Mouse (Mus musculus): ENCODE results near the gene Baiap2. TPM values are rescaled to one million over a fixed set of nuclear protein-coding genes. Genes with fewer than 3 reads are reported as not detected.
A peak's percentile ranks its signal among the peaks of the same experiment; 100 is the strongest.

Gene Baiap2
- polyA plus RNA-seq, 1 experiment from 2014 or later, result 11.5 TPM

GRCm38 (mm10) chr11:120019542-120020440 is 77.2 kb downstream of the Baiap2 start:
- Histone ChIP-seq H3K9ac (ENCODE audit: low read depth, low read length) (no peak overlapping the region), H3K4me3 (ENCODE audit: low read depth, low read length) (no peak overlapping the region), H3K36me3 (ENCODE audit: control insufficient read depth, insufficient read depth, low read length) (no peaks in the 10 kb centered on the region), H3K4me2 (replicated peaks; ENCODE audit: low read depth, low read length) (no peak overlapping the region), H3K4me1 (replicated peaks; ENCODE audit: control insufficient read depth, insufficient read depth, low read length) (peaks cover 17% of the 10 kb centered on the region), H3K9me3 (ENCODE audit: control insufficient read depth, low read length) (no peaks in the 10 kb centered on the region), H3K27ac (ENCODE audit: low read depth, low read length) (no peak overlapping the region), H3K27me3 (ENCODE audit: control insufficient read depth, insufficient read depth, low read length) (no peaks in the 10 kb centered on the region)
- 53% methylated on average over 23 of the region's 23 CpGs for WGBS
- ATAC-seq (ENCODE audit: low FRiP score) (no peak), DNase-seq (ENCODE audit: low spot score) (no peak)

- 90% methylated on average over 16 of the region's 16 CpGs for WGBS
- Histone ChIP-seq H3K9me3 (ENCODE audit: control insufficient read depth, low read length) (no peaks in the 10 kb centered on the region), H3K27me3 (ENCODE audit: control insufficient read depth, insufficient read depth, low read length) (no peaks in the 10 kb centered on the region), H3K4me1 (replicated peaks; ENCODE audit: control insufficient read depth, insufficient read depth, low read length) (peaks cover 17% of the 10 kb centered on the region), H3K4me3 (ENCODE audit: low read depth, low read length) (no peak overlapping the region), H3K27ac (ENCODE audit: low read depth, low read length) (no peak overlapping the region), H3K9ac (ENCODE audit: low read depth, low read length) (no peak overlapping the region), H3K36me3 (ENCODE audit: control insufficient read depth, insufficient read depth, low read length) (no peaks in the 10 kb centered on the region), H3K4me2 (replicated peaks; ENCODE audit: low read depth, low read length) (no peak overlapping the region)
- ATAC-seq (ENCODE audit: low FRiP score), result no peak
- no peak for DNase-seq (ENCODE audit: low spot score)
Measured at GRCm38 (mm10) chr11:120021367-120021766, 78.8 kb downstream of the Baiap2 start.

GRCm38 (mm10) chr11:120022216-120022615 is 79.7 kb downstream of the Baiap2 start:
- no peak overlapping the region for H3K27ac ChIP-seq (ENCODE audit: low read depth, low read length)
- no peaks in the 10 kb centered on the region for H3K27me3 ChIP-seq (ENCODE audit: control insufficient read depth, insufficient read depth, low read length)
- no peak for DNase-seq (ENCODE audit: low spot score)
- no peak overlapping the region for H3K4me3 ChIP-seq (ENCODE audit: low read depth, low read length)
- WGBS, result 60% methylated on average over 8 of the region's 8 CpGs
- ATAC-seq (ENCODE audit: low FRiP score), result no peak
- no peak overlapping the region for H3K4me2 ChIP-seq (replicated peaks; ENCODE audit: low read depth, low read length)
- H3K36me3 ChIP-seq (ENCODE audit: control insufficient read depth, insufficient read depth, low read length), result no peaks in the 10 kb centered on the region
- peaks cover 17% of the 10 kb centered on the region for H3K4me1 ChIP-seq (replicated peaks; ENCODE audit: control insufficient read depth, insufficient read depth, low read length)
- no peaks in the 10 kb centered on the region for H3K9me3 ChIP-seq (ENCODE audit: control insufficient read depth, low read length)
- H3K9ac ChIP-seq (ENCODE audit: low read depth, low read length), result no peak overlapping the region

GRCm38 (mm10) chr11:120022841-120023240 is 80.3 kb downstream of the Baiap2 start:
- no peak overlapping the region for H3K9ac ChIP-seq (ENCODE audit: low read depth, low read length)
- no peak overlapping the region for H3K4me2 ChIP-seq (replicated peaks; ENCODE audit: low read depth, low read length)
- H3K4me3 ChIP-seq (ENCODE audit: low read depth, low read length), result no peak overlapping the region
- no peak overlapping the region for H3K27ac ChIP-seq (ENCODE audit: low read depth, low read length)
- 51% methylated on average over 12 of the region's 12 CpGs for WGBS
- H3K27me3 ChIP-seq (ENCODE audit: control insufficient read depth, insufficient read depth, low read length), result no peaks in the 10 kb centered on the region
- H3K36me3 ChIP-seq (ENCODE audit: control insufficient read depth, insufficient read depth, low read length), result no peaks in the 10 kb centered on the region
- H3K4me1 ChIP-seq (replicated peaks; ENCODE audit: control insufficient read depth, insufficient read depth, low read length), result peaks cover 17% of the 10 kb centered on the region
- DNase-seq (ENCODE audit: low spot score) (no peak), ATAC-seq (ENCODE audit: low FRiP score) (peak; percentile 49; the same call in 1 of the 2 replicates)
- no peaks in the 10 kb centered on the region for H3K9me3 ChIP-seq (ENCODE audit: control insufficient read depth, low read length)

- ATAC-seq (ENCODE audit: low FRiP score), result no peak
Measured at GRCm38 (mm10) chr11:120026941-120027340, 84.4 kb downstream of the Baiap2 start.

GRCm38 (mm10) chr11:120028319-120029092 is 85.9 kb downstream of the Baiap2 start:
- H3K27ac ChIP-seq (ENCODE audit: low read depth, low read length), result no peak overlapping the region
- H3K4me3 ChIP-seq (ENCODE audit: low read depth, low read length), result no peak overlapping the region
- H3K9me3 ChIP-seq (ENCODE audit: control insufficient read depth, low read length), result no peaks in the 10 kb centered on the region
- 57% methylated on average over 18 of the region's 18 CpGs for WGBS
- no peak for ATAC-seq (ENCODE audit: low FRiP score)
- no peaks in the 10 kb centered on the region for H3K36me3 ChIP-seq (ENCODE audit: control insufficient read depth, insufficient read depth, low read length)
- 0 out of 2 replicates have a peak, but pooled peaks cover 3% of the 10 kb centered on the region for H3K4me1 ChIP-seq (replicated peaks; ENCODE audit: control insufficient read depth, insufficient read depth, low read length)
- H3K9ac ChIP-seq (ENCODE audit: low read depth, low read length), result no peak overlapping the region
- no peaks in the 10 kb centered on the region for H3K27me3 ChIP-seq (ENCODE audit: control insufficient read depth, insufficient read depth, low read length)
- H3K4me2 ChIP-seq (replicated peaks; ENCODE audit: low read depth, low read length), result no peak overlapping the region
- DNase-seq (ENCODE audit: low spot score), result no peak

More at GRCm38 (mm10) chr11:120026941-120027340, 84.4 kb downstream of the Baiap2 start:
- Histone ChIP-seq H3K4me2 (replicated peaks; ENCODE audit: low read depth, low read length) (no peak overlapping the region), H3K4me1 (replicated peaks; ENCODE audit: control insufficient read depth, insufficient read depth, low read length) (peaks cover 11% of the 10 kb centered on the region), H3K9me3 (ENCODE audit: control insufficient read depth, low read length) (no peaks in the 10 kb centered on the region), H3K36me3 (ENCODE audit: control insufficient read depth, insufficient read depth, low read length) (no peaks in the 10 kb centered on the region), H3K9ac (ENCODE audit: low read depth, low read length) (no peak overlapping the region), H3K27ac (ENCODE audit: low read depth, low read length) (no peak overlapping the region), H3K27me3 (ENCODE audit: control insufficient read depth, insufficient read depth, low read length) (no peaks in the 10 kb centered on the region), H3K4me3 (ENCODE audit: low read depth, low read length) (no peak overlapping the region)
- 79% methylated on average over 3 of the region's 3 CpGs for WGBS
- no peak for DNase-seq (ENCODE audit: low spot score)

- 45% methylated on average over 9 of the region's 9 CpGs for WGBS
- no peaks in the 10 kb centered on the region for H3K27me3 ChIP-seq (ENCODE audit: control insufficient read depth, insufficient read depth, low read length)
- H3K9me3 ChIP-seq (ENCODE audit: control insufficient read depth, low read length), result no peaks in the 10 kb centered on the region
- no peaks in the 10 kb centered on the region for H3K36me3 ChIP-seq (ENCODE audit: control insufficient read depth, insufficient read depth, low read length)
- H3K4me3 ChIP-seq (ENCODE audit: low read depth, low read length), result no peak overlapping the region
- no peak overlapping the region for H3K27ac ChIP-seq (ENCODE audit: low read depth, low read length)
- ATAC-seq (ENCODE audit: low FRiP score), result no peak
- 0 out of 2 replicates have a peak, but pooled peaks cover 3% of the 10 kb centered on the region for H3K4me1 ChIP-seq (replicated peaks; ENCODE audit: control insufficient read depth, insufficient read depth, low read length)
- H3K9ac ChIP-seq (ENCODE audit: low read depth, low read length), result no peak overlapping the region
- DNase-seq (ENCODE audit: low spot score), result no peak
- H3K4me2 ChIP-seq (replicated peaks; ENCODE audit: low read depth, low read length), result no peak overlapping the region
Measured at GRCm38 (mm10) chr11:120029431-120030144, 87.0 kb downstream of the Baiap2 start.

- H3K36me3 ChIP-seq (ENCODE audit: control insufficient read depth, insufficient read depth, low read length), result no peaks in the 10 kb centered on the region
- no peak overlapping the region for H3K4me3 ChIP-seq (ENCODE audit: low read depth, low read length)
- 0 out of 2 replicates have a peak, but pooled peaks cover 3% of the 10 kb centered on the region for H3K4me1 ChIP-seq (replicated peaks; ENCODE audit: control insufficient read depth, insufficient read depth, low read length)
- no peak overlapping the region for H3K27ac ChIP-seq (ENCODE audit: low read depth, low read length)
- H3K27me3 ChIP-seq (ENCODE audit: control insufficient read depth, insufficient read depth, low read length), result no peaks in the 10 kb centered on the region
- no peak overlapping the region for H3K9ac ChIP-seq (ENCODE audit: low read depth, low read length)
- no peaks in the 10 kb centered on the region for H3K9me3 ChIP-seq (ENCODE audit: control insufficient read depth, low read length)
- 36% methylated on average over 10 of the region's 10 CpGs for WGBS
- peak; percentile 75 for DNase-seq (ENCODE audit: low spot score)
- H3K4me2 ChIP-seq (replicated peaks; ENCODE audit: low read depth, low read length), result no peak overlapping the region
- ATAC-seq (ENCODE audit: low FRiP score), result no peak
Measured at GRCm38 (mm10) chr11:120030145-120030901, 87.8 kb downstream of the Baiap2 start.
